Mouse (Mus musculus) CD8-positive naive resting alpha-beta T cell, adult 2 months (primary cell): ENCODE measurements around the gene Dennd1a.

Experiments
- DNase-seq, 2 experiments: peaks; one replicate each; pipeline ENCODE4 v3.0.0; 2022; ENCODE audit warnings: low read depth in 2 of 2, low spot score in 2 of 2

Gene Dennd1a

GRCm38 (mm10) chr2:37756220-37756930 is 530.8 kb downstream of the Dennd1a start:
- DNase-seq = no peak

DNA sequence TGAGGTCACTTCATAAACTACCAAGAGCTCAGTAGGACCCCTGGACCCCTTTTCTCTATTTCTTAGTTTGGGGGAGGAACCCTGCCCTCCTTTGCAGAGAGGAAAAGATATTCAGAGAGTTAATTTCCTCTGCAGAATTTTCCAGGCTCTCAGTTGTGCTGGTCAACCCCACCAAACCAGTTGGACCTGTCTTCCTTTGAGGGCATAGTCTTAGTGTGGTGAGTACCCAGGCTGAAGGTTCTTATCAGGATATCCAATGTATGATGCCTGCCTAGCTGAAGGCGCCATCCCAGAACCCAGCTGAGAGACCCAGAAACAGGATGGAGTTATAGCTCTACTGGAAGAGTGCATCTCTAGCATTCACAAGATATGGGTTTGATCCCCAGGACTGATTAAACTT is 536.1 kb downstream of the Dennd1a start:
- no peak for DNase-seq

DNA sequence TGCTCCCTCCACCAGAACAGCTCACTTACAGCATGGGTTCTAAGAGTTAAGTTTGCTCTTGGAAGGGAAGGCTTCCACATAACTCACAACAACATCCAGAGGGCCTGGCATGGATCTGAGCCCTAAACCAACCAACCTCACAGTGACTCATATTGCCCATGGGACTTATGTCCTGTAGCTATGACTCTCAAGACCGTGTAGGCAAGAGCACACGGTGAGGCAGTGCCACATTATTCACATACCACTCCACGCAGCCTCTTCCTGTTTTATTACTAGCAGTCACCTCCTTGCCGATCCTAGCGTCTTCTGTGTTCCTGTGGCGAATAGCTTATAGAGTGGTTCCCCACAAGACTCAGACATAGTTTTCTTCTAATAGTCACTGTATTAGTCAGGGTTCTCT is 537.9 kb downstream of the Dennd1a start:
- no peak for DNase-seq
